Mouse (Mus musculus): Measurements from ENCODE around the gene Slc27a2.

DNA sequence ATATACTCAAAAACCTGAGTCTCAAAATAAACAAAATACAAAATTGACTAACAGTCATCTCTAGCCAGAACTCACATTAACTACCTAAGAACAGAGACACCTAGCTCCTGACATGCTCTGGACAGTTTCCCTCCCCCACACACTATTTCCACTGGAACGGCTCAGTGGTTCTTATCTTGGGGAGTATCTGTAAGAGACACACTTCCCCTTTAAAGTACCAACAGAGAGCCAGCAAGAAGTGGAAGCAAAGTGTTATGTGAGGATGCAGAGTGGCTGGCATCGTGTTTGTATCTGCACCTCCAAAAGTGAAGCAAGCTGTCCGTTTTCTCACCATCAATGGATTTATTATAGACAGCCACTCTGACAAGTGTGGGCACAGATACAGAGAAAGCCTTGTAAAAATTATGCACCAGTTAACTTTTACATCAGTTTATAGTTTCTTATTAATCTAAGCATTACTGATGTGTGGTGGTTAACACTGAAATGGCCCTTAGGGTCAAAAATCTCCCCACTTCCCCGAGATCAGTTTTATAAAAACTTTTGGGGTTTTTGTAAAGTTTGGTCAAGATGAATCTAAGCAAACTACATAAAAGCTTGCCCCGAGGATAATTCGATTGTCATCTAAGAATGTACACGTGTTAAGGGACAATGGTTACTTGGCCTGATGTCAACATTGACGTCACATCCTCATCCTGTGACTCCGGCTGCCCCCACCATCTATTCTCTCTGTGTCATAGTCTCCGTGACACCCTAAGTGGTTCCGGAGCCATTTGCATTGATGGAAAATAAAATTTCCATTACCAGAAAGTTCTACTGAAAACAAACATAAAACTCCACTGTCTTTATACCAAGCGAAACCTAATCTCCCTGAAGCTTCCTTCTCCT, 84.0 kb downstream of the Slc27a2 start:
- TF ChIP-seq ZMIZ1 (IDR thresholded peaks at IDR 0.05; ENCODE audit: low read depth, low read length), result no peak; the same call in 1 of the 2 replicates
- peak; percentile 85 for TF ChIP-seq CHD2 (IDR thresholded peaks at IDR 0.05; ENCODE audit: low read length)
- TF ChIP-seq ZNF384 (IDR thresholded peaks at IDR 0.05; ENCODE audit: low read depth, low read length), result peak; percentile 47; the same call in 1 of the 2 replicates
- TF ChIP-seq ETS1 (IDR thresholded peaks at IDR 0.05; ENCODE audit: low read depth, low read length), result peak; percentile 91
- peak; percentile 96 for TF ChIP-seq TCF12 (IDR thresholded peaks at IDR 0.05; ENCODE audit: low read depth, low read length)
- peak; percentile 98 for TF ChIP-seq GATA1 (IDR thresholded peaks at IDR 0.05; ENCODE audit: low read depth, low read length)
- no peak for TF ChIP-seq RAD21 (IDR thresholded peaks at IDR 0.05; ENCODE audit: low read depth, low read length)
- TF ChIP-seq CTCF (IDR thresholded peaks at IDR 0.05 in 2 of 3, conservative IDR thresholded peaks at IDR 0.05 in 1 of 3; ENCODE audit: control insufficient read depth in 1 of 3, insufficient read depth in 1 of 3, low read depth in 2 of 3, low read length in 3 of 3, poor library complexity in 1 of 3, severe bottlenecking in 1 of 3), result no peak
- peak; percentile 98 for TF ChIP-seq EP300 (IDR thresholded peaks at IDR 0.05; ENCODE audit: low read depth in 1 of 2, low read length in 2 of 2)
- TF ChIP-seq MAX (IDR thresholded peaks at IDR 0.05; ENCODE audit: low read length), result 0 out of 2 replicates have a peak, but pooled peaks have one; percentile 55
- TF ChIP-seq MYC (IDR thresholded peaks at IDR 0.05; ENCODE audit: low read depth, low read length), result peak; percentile 65; the same call in 1 of the 2 replicates
- TF ChIP-seq HCFC1 (IDR thresholded peaks at IDR 0.05; ENCODE audit: low read depth, low read length), result peak; percentile 24; the same call in 1 of the 2 replicates
